Mouse (Mus musculus): ENCODE data around the gene St7.

The St7 gene

DNA sequence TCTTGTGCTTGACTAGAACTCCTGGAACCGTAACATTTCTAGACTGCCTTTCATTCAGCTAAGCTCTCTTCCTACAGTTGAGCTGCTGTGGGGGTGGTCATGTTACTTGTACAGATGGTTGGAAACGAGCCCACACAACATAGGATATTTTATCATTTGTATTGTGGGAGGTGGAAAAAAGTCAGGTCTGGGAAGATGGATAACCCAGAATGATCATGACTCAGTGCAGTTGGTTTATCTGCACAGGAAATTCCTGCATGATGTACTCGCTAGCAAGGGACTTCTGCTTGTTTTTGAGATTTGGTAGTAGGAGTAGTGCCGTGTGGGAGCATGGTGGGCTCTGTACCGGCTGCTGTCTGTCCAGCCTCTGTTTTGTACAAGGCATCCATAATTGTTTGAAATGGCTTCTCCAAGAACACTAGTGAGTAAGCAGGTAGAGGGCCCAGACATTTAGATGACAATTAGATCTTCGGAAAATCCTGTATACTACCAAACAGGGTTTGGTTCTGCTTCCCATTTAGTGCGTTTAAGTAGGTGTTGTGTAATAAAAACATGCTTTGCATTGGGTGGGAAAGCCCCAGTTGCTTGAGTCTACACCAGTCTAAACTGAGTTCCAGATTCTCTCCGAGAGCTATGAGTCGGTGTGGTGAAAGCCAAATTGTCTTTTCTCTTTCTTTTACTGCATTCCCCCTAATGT, 71.4 kb downstream of the St7 start:
- no peak for DNase-seq (ENCODE audit: low spot score in 2 of 2)

GRCm38 (mm10) chr6:17764660-17764998, 71.9 kb downstream of the St7 start:
- no peak for DNase-seq (ENCODE audit: low spot score in 2 of 2)

DNA sequence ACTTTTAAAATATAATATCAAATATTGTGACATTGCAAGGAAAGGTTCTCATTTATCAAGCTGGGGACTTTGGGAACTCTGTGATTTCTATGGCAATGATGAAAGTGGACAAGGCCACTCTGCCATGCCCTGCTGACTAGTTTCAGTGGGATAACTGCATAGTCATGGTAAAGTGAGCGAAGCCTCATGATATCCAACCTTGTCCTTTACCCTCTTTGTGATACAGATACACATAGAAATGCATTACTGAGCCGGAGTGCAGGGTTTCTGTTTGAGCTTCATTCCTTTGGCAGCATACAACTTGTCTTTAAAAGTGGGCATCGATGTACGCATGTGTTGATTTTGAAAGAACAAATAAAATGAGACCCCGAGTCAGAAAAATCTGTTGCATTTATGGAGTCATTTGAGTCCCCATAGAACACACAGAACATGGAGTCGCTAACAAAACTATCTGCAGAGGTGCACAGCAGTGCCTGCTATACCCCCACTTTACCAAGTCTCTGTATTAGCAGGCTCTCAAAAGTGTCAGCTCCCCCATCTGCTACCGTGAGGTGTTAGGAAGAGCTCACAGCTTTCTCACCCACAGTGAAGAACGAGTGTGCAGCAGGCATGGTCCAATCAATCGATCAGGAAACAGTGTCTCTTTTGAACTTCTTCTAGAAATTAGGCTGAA, 77.4 kb downstream of the St7 start:
- DNase-seq (ENCODE audit: low spot score in 2 of 2) = no peak

DNA sequence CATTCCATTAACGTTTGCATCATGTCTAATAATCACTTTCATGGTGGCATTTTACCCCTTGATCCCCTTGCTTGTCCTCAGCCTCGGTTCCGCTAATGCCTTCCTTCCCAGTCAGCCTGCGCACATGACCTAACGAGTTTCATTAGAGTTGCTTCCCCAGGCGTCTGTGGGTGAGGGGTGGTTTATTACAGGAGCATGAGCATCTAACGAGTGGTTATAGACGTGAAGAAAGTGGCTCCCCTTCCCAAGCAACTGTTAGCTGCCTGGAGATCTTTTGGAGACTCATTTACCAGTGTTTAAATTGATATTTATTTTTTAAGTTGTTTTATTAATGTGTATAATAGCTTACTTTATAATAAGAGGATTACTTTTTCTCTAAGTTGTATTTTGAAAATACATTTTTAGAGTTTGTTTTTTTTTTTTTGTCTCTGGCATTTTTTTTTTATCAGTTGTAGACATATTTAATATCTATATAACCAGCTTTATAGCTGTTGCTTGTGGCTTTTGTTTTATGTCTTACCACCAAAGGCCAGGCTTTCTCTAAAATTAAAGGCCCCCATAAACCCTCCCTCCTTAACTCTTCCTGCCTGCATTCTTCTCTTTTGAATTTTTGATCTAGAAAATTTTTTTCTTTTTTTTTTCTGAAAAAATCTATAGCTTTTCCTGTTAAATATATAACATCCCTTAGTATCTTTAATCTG, 78.1 kb downstream of the St7 start:
- no peak for DNase-seq (ENCODE audit: low spot score in 2 of 2)

DNA sequence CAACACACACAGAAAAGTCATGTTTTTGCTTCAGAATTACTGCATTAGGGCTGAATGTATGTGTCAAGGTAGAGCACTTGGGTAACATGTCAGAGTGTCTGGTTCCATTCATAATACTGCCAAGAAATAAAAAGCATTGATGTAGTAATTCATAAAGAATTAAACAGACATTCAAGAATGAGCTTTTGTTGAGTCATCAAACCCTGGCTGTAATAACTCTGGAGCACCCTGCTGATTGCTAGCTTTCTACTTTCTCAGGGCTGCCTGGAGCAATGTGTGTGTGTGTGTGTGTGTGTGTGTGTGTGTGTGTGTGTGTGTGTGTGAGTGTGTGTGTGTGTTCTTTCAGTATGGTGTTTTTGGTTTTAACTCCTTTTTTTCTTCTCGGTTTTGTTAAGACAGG, 78.7 kb downstream of the St7 start:
- DNase-seq (ENCODE audit: low spot score in 2 of 2) = no peak

DNA sequence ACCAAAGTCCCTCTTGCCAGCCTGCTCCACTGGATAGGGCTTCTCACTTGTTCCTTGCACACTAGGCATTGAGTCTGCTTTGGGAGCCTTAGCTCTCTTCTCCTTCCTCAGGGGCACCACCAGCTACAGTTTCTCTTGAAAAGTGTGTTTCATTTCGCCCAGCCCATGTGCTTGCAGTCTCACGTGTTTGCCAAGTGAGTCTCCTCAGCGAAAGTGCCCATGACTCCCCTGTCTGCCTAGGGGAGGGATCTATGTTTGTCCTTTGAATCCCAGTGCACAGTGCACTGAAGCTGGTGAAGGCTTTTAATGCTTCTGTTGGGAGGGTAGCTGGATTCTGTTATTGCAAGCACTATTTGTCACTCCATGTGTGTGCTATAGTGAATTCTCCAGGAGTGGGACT, 79.8 kb downstream of the St7 start:
- no peak for DNase-seq (ENCODE audit: low spot score in 2 of 2)

DNA sequence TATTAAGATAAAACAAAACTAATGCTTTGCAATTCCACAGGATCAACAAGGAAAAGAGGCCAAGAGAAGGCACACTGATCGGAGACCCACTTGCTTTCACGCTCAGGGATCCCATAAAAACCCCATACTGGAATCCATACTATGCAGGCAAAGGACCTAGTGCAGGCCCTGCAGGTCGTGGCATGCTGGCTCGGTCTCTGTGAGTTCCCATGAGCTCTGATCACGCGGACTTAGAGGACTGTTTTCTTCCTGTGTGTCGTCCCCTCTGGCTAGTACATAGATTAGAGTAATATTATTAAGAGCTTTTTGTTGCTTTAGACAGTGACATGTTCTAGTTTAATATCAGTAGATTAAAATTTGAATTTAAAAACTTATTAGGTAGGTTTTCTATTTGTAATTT, 83.3 kb downstream of the St7 start:
- no peak for DNase-seq (ENCODE audit: low spot score in 2 of 2)

GRCm38 (mm10) chr6:17777018-17777799, 84.5 kb downstream of the St7 start:
- no peak for DNase-seq (ENCODE audit: low spot score in 2 of 2)

GRCm38 (mm10) chr6:17778648-17779202, 86.0 kb downstream of the St7 start:
- DNase-seq (ENCODE audit: low spot score in 2 of 2) = no peak

DNA sequence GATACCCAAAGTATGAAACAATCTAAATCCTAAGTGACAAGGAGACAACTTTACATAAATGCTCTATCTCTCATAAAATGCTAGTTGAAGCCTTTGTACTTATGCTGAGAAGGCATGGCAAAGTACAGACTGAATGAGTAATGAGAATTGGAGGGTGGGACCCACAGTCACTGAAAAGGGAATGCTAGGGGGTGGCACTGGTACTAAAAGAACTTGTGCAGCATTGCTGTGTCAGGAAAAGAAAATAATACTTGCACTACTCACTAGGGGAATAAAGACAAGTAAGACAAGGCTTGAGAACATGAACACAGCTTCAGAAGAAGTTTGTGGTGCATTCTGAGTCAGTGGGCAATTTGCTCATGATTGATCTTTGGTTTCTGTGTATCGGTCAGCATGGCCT, 90.8 kb downstream of the St7 start:
- no peak for DNase-seq (ENCODE audit: low spot score in 2 of 2)

DNA sequence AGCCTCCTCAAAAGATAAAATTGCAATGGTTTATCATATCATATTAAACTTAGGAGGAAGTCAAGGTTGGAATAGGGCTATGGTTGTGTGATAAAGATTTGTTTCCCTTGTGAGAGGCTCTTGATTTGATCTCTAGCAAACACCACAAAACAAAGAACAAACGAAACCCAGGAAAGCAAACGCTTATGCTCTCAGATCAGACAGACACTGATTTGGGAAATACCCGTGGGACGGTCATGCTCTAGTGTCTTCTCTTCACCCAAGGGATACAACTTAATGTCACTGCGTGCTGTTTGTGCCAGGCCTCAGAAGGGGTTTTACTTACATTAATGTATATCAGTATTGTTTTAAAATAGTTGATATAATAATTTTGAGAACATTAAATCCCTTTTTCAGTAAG, 91.8 kb downstream of the St7 start:
- no peak for DNase-seq (ENCODE audit: low spot score in 2 of 2)

DNA sequence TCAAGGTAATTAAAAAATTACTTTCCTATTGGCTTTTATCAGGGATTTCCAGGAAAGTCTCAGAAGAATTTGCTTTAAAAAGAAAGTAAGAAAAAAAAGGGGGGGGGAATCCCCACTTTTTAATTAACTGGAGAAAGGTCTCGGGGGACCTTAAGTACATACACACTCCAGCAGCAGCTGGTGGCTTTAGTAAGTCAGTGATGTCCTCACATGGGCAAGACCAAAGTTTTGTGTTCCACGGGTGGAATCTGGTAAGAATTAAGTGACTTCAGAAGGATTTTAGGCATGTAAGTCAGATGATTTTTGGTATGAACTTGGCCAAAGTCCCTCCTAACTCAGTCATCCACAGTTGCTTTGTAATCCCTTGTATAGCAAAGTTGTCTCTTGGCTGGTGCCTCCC, 92.5 kb downstream of the St7 start:
- no peak for DNase-seq (ENCODE audit: low spot score in 2 of 2)

DNA sequence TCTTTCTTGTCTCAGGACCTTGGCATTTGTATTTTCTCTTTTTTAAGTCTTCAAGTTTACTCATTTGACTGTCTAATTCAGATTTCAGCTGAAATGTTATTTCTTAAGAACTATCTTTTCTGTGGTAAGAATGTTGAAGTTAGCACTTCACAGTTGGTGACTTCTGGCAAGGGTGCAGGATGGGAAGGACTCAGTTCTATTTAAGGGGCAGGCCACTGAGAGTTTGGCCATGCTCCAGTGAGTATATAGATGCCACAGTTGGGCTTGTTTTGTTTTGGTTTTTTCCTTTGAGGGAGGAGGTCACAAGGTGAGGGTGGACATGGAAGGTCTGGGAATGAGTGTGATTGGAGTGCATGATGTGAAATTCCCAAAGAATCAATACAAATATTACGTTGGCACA, 95.1 kb downstream of the St7 start:
- no peak for DNase-seq (ENCODE audit: low spot score in 2 of 2)

DNA sequence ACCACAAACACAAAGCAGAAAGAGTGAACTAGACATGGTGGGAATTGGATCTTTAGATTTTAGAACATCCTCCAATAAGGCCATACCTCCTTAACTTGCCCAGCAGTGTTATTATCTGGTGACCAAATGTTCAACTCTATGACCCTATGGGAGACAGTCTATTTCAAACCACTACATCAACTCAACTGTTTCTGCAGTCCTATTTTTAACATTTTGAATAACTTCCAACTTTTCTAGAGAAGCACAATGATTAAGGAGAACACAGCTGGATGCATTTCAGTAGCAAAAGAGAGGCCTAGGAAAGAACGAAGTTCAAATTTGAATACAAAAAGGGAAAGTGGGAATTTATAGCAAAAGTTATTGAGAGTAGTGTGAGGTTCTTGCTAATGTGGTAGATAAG, 97.5 kb downstream of the St7 start:
- DNase-seq (ENCODE audit: low spot score in 2 of 2) = no peak

DNA sequence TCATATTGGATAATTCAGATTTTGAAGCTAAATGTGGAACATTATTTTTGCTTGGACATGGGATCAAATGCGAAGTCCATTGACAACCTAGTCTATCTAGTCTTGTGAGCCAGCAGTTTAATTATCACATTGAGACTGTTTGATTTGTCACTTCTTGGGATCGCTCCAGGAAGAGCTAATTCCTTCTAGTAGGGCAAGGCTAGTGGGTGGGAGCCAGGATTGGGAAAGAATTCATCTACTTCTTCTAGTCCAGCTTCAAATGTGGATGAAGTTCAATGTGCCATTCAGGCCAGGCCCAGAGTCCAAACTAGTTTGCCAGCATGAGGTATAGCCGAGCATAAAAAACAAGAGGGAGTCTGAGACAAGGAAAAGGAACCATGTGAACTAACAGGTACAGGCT, 100.7 kb downstream of the St7 start:
- no peak for DNase-seq (ENCODE audit: low spot score in 2 of 2)

DNA sequence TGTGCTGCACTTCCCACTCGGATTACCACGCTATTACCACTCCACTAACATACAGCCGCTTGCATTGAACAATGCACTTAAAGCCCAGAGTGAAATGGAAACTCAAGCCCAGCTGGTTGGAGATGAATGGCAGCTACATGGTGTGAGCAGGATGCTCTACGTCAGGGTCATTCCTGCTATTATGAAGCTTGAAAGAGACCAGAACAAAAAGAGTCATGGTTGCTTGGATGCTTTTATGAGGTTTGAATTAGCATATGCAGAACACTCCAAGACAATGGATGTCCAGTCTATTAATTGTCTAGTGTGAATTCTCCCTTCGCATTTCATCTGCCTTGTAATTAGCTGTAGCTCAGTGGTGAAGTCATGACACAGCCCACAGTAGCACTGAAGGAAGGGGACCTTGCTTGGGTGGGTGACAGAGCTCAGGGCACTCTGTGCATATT, 104.6 kb downstream of the St7 start:
- DNase-seq (ENCODE audit: low spot score in 2 of 2) = no peak

DNA sequence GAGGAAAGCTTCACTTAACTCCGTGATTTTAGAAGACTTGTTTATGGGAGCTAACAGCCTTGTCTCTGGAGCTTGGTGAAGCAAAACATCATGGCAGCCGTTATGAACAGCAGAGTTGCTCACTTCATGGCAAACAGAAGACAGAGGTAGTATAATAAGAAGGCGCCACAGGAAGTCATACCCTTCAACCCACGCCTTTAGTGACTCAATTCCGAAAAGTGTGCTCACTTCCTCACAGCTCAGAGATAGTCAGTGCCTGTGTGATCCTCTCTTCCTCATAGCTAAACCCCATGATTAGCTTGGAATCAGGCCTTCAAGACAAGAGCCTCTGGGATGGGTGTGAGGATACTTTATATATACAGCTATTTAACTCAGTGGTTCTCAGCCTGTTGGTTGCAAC, 108.0 kb downstream of the St7 start:
- DNase-seq (ENCODE audit: low spot score in 2 of 2) = no peak

DNA sequence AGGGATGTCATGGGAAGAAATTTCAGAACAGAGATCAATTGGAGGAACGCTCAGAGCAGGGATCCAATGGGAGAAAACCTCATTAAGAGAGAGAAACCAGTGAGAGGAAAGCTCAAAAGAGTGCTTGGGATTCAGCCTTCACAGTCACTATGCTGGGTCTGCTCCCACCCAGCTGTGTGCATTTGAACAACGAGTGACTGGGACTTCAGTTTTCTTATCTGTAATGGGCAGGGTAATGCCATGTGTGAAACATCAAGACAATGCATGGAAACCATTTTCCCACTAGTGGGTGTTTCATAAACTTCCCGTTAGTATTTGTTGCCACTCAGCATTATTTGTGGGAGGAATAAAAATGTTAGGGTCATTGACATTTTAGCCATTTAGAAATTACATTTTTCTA, 111.7 kb downstream of the St7 start:
- no peak for DNase-seq (ENCODE audit: low spot score in 2 of 2)

DNA sequence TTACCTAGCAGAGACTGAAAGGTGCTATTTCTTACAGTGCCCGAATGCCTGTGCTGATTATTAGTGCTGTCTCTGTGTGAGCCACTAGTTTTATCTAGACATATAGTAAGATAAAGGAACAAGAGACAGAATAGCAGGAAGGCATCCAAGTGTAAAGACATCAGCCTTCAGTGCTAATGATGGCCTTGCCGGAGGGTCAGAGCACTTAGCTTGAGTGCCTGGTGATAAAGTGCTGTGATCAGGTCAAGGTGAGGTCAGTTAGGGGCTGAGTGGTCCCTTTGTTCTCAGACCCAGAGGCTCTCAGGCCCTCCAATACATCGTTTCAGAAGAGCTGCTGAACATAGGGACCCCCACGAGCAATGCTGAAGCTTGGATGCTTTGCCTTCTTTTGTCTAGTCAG, 113.8 kb downstream of the St7 start:
- DNase-seq (ENCODE audit: low spot score in 2 of 2) = no peak

DNA sequence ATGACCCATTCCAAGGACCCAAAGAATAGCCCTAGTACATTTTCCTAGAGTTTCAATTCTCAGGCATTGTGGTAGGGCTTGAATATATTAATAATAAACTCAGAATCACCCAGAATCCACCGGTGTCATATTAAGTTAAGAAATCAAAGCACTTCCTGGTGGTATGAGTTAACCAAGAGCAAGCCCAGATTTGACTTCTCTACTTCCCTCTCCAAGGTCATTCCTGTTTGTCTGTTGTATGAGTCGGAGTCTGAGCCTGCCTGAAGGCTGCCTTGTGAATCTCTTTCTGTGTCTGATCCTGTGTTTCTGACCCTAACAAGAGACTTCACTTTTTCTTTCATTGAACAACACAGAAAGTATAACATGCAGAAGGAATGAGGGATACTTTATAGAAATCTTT, 118.3 kb downstream of the St7 start:
- no peak for DNase-seq (ENCODE audit: low spot score in 2 of 2)

GRCm38 (mm10) chr6:17811531-17811930, 118.8 kb downstream of the St7 start:
- DNase-seq (ENCODE audit: low spot score in 2 of 2) = no peak

DNA sequence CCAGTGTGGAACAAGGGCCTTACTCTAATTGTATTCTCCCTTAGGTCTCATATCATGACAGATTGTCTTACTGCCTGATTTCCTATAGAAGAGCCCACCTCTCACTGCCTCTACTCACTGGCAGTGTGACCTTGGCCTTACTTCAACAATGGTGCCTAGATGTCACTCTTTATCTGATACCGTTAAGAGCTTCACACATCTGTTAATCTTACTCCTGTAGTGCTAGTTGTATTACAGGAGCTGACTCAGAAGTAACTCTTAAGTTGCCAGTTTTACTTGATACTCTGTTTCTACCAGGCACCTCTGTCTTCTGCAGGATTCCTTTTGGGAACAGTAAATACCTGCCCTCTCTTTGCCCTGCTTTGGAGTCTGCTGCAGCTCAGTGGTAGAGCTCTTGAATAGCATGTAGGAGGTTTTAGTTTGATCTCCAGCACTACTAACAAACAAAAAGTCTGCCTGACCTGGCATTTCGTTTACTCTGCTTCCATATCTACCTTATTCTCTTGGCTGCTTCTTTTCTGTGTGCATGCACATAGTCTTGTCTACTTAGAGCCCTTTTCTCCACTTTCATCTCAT, 121.4 kb downstream of the St7 start:
- no peak for DNase-seq (ENCODE audit: low spot score in 2 of 2)
